ENCODE assay signal across 8 mouse cellular contexts in the genomic region with DNA sequence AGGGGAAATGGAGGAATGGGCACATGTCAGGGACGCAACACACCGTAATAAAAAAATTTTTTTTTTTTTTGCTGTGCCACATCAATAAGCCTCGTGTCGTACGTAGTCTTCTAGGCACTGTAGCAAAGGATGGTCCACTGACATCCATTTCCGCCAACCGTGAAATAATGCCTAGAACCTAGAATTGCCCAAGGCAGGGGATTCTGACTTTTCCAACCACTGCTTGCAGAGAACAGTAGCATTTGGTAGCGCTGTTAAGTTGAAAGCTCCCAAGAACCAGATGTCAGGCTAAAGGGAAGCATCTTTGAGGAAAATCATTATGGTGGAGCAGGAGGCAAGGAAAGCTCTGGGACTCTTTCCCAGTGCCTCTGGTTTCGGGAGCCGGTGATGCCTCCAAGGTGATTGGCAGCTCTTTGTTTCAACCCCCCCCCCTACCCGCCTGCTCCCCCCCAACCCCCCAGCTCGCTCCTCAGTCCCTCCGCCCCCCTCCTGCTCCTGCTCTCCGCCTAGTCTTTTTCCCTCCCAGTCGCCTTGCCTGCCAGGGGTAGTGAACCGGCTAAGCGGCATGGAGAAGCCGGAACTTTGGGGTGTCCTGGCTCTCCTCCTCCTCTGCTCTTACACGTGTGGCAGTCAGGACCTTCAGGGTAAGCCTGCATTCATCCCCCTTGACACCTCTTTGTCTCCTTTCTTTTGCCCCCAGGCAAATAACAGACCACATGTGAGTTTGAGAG. TPM values are rescaled to one million over a fixed set of nuclear protein-coding genes. Genes with fewer than 3 reads are reported as not detected.
DNase-seq lines count a peak whose midpoint lies in the region; ATAC-seq and TF ChIP-seq lines count a peak whose summit lies in the region.

Gene Thbs3 (plus strand): TSS at position 500 of the 731 bp plus-strand sequence.

- peak within 1 kb of the TSS; percentile 65 for H3K27ac ChIP-seq in kidney, adult 2 months (ENCODE audit: insufficient read depth, low read depth, low read length)
- H3K27ac ChIP-seq in forebrain, embryonic 16.5 days (ENCODE audit: low read length): peak within 1 kb of the TSS; percentile 98
- peak within 1 kb of the TSS; percentile 98 for H3K27ac ChIP-seq in intestine, embryonic 15.5 days
- peak within 1 kb of the TSS; percentile 66 for H3K27ac ChIP-seq in liver, postnatal 0 days (ENCODE audit: low read depth)

- no peaks in the 10 kb centered on the region for H3K27me3 ChIP-seq in kidney, adult 2 months (replicated peaks; ENCODE audit: control insufficient read depth, insufficient read depth, low read length)
- H3K27me3 ChIP-seq in G1E (ENCODE audit: insufficient read depth, low read length): peaks cover 21% of the 10 kb centered on the region
- H3K27me3 ChIP-seq in forebrain, embryonic 16.5 days (replicated peaks; ENCODE audit: control insufficient read depth, insufficient read depth, low read length): no peaks in the 10 kb centered on the region
- no peaks in the 10 kb centered on the region for H3K27me3 ChIP-seq in intestine, embryonic 15.5 days (replicated peaks)
- peaks cover 8% of the 10 kb centered on the region; the same call in 1 of the 2 replicates for H3K27me3 ChIP-seq in liver, postnatal 0 days (ENCODE audit: insufficient read depth, low read length)

- H3K9me3 ChIP-seq in G1E (replicated peaks): no peaks in the 10 kb centered on the region
- H3K9me3 ChIP-seq in forebrain, embryonic 16.5 days (ENCODE audit: control insufficient read depth, low read length): no peaks in the 10 kb centered on the region
- H3K9me3 ChIP-seq in intestine, embryonic 15.5 days: no peaks in the 10 kb centered on the region
- H3K9me3 ChIP-seq in liver, postnatal 0 days (ENCODE audit: low read length): no peaks in the 10 kb centered on the region

- TF ChIP-seq EP300 in liver, postnatal 0 days (IDR thresholded peaks at IDR 0.05; ENCODE audit: low read depth): no peak

- TF ChIP-seq POLR2A in kidney, adult 2 months (IDR thresholded peaks at IDR 0.05; ENCODE audit: low read depth, low read length): no peak

- H3K4me2 ChIP-seq in forebrain, embryonic 16.5 days (ENCODE audit: low read length): peak within 1 kb of the TSS; percentile 87
- peak within 1 kb of the TSS; percentile 87 for H3K4me2 ChIP-seq in intestine, embryonic 15.5 days (replicated peaks)
- H3K4me2 ChIP-seq in liver, postnatal 0 days (ENCODE audit: low read depth, low read length): peak within 1 kb of the TSS; percentile 92

- peak within 1 kb of the TSS; percentile 91 for H3K4me3 ChIP-seq in kidney, adult 2 months (ENCODE audit: insufficient read depth, low read depth, low read length)
- peak within 1 kb of the TSS; percentile 86 for H3K4me3 ChIP-seq in G1E (ENCODE audit: low read depth, low read length)
- peak within 1 kb of the TSS; percentile 82 for H3K4me3 ChIP-seq in forebrain, embryonic 16.5 days (replicated peaks; ENCODE audit: low read length)
- H3K4me3 ChIP-seq in intestine, embryonic 15.5 days (replicated peaks): peak within 1 kb of the TSS; percentile 80
- H3K4me3 ChIP-seq in liver, postnatal 0 days (ENCODE audit: low read depth, low read length): peak within 1 kb of the TSS; percentile 62

- WGBS in kidney, adult 2 months: 4% methylated on average over 17 of the region's 19 CpGs
- under 1% methylated on average over 18 of the region's 19 CpGs for WGBS in forebrain, embryonic 16.5 days
- WGBS in intestine, embryonic 15.5 days: 2% methylated on average over 19 of the region's 19 CpGs
- WGBS in liver, postnatal 0 days (ENCODE audit: insufficient replicate concordance): 4% methylated on average over 18 of the region's 19 CpGs

- DNase-seq in kidney, adult 2 months: no peak
- no peak for DNase-seq in kidney, adult 8-10 months
- DNase-seq in G1E (ENCODE audit: low spot score): no peak
- no peak for DNase-seq in liver, postnatal 0 days
- DNase-seq in ovary, postnatal 14 days (ENCODE audit: low spot score): no peak
- DNase-seq in ovary, postnatal 10 days (ENCODE audit: low spot score): no peak

- no peaks in the 10 kb centered on the region for H3K36me3 ChIP-seq in kidney, adult 2 months (ENCODE audit: control insufficient read depth, insufficient read depth, low read length)
- H3K36me3 ChIP-seq in G1E (replicated peaks): peaks cover 29% of the 10 kb centered on the region
- H3K36me3 ChIP-seq in forebrain, embryonic 16.5 days (ENCODE audit: control insufficient read depth, insufficient read depth): peaks cover 6% of the 10 kb centered on the region; the same call in 1 of the 2 replicates
- peaks cover 6% of the 10 kb centered on the region; the same call in 1 of the 2 replicates for H3K36me3 ChIP-seq in intestine, embryonic 15.5 days
- H3K36me3 ChIP-seq in liver, postnatal 0 days (replicated peaks; ENCODE audit: insufficient read depth, low read length): peaks cover 5% of the 10 kb centered on the region; the same call in 1 of the 2 replicates

- H3K9ac ChIP-seq in forebrain, embryonic 16.5 days (replicated peaks; ENCODE audit: low read depth, low read length): peak within 1 kb of the TSS; percentile 80
- peak within 1 kb of the TSS; percentile 66 for H3K9ac ChIP-seq in intestine, embryonic 15.5 days
- peak within 1 kb of the TSS; percentile 57 for H3K9ac ChIP-seq in liver, postnatal 0 days (replicated peaks)

- H3K4me1 ChIP-seq in kidney, adult 2 months (ENCODE audit: control insufficient read depth, insufficient read depth, low read length): no peaks in the 10 kb centered on the region; the same call in 1 of the 2 replicates
- peaks cover 56% of the 10 kb centered on the region for H3K4me1 ChIP-seq in G1E (ENCODE audit: insufficient read depth, low read depth, low read length)
- peaks cover 22% of the 10 kb centered on the region for H3K4me1 ChIP-seq in forebrain, embryonic 16.5 days (replicated peaks; ENCODE audit: control insufficient read depth, insufficient read depth, low read length)
- H3K4me1 ChIP-seq in intestine, embryonic 15.5 days (replicated peaks): peaks cover 22% of the 10 kb centered on the region
- H3K4me1 ChIP-seq in liver, postnatal 0 days (ENCODE audit: insufficient read depth): peaks cover 12% of the 10 kb centered on the region

- no peak for TF ChIP-seq CTCF in kidney, adult 2 months (conservative IDR thresholded peaks at IDR 0.05; ENCODE audit: insufficient read depth, insufficient read length, low read depth, low read length)
- no peak for TF ChIP-seq CTCF in G1E (IDR thresholded peaks at IDR 0.05; ENCODE audit: low read depth, low read length)
- no peak for TF ChIP-seq CTCF in liver, postnatal 0 days (IDR thresholded peaks at IDR 0.05; ENCODE audit: low read depth)

- ATAC-seq in G1E (ENCODE audit: extremely low read depth, insufficient number of reproducible peaks, low FRiP score, poor library complexity, severe bottlenecking): no peak
- ATAC-seq in forebrain, embryonic 16.5 days: peak; percentile 11
- no peak for ATAC-seq in intestine, embryonic 15.5 days
- no peak for ATAC-seq in liver, postnatal 0 days

RNA-seq across cellular contexts. Expression of gene Thbs3, which starts in this region (rescaled TPM):
- polyA plus RNA-seq in kidney, adult 2 months (2012; rRNA removed): 5.0 and 7.9 TPM in 2 replicates
- total RNA-seq in G1E (2014; fragmentation: Nextera tagmentation) (1.5 and 2.4 TPM in 2 replicates), G1E (2017) (3.1 and 3.4 TPM in 2 replicates)
- polyA plus RNA-seq in G1E (2012): 0.49 and 0.67 TPM in 2 replicates
- polyA plus RNA-seq in forebrain, embryonic 16.5 days (2015; fragmentation: Nextera tagmentation; extraction: Ambion mirVana): 61.5 and 84.2 TPM in 2 replicates
- polyA plus RNA-seq in intestine, embryonic 15.5 days (2015; fragmentation: Nextera tagmentation; extraction: Ambion mirVana): 20.4 and 23.0 TPM in 2 replicates
- polyA plus RNA-seq in liver, postnatal 0 days (2015; fragmentation: Nextera tagmentation; extraction: Ambion mirVana): 1.3 and 1.8 TPM in 2 replicates
